Mouse (Mus musculus) megakaryocyte progenitor cell, adult 5-6 weeks (primary cell): ENCODE measurements around the gene Esrrg. TPM values are rescaled to one million over a fixed set of nuclear protein-coding genes. Genes with fewer than 3 reads are reported as not detected.

Experiments used
- ATAC-seq: replicated peaks from 2 replicates; pipeline ENCODE4 v1.8.0; 2016; ENCODE audit warnings: mild to moderate bottlenecking, moderate TSS enrichment, inconsistent platforms; ENCODE audit not compliant: poor library complexity
- total RNA-seq, 2 experiments: library from RNA; stranded (forward) in 1 of 2; stranded (reverse) in 1 of 2; fragments of 157-497, 149-512 nt in 1 of 2; fragments of 200-1000 nt in 1 of 2; gene quantifications; 2 replicates each; pipeline versions ENCODE4 v1.2.3 to v1.2.4; 2015 to 2017

Esrrg gene
- total RNA-seq, 2 experiments from 2014 or later = not detected

GRCm38 (mm10) chr1:187648551-187648950 is 40.0 kb downstream of the Esrrg start:
- no peak for ATAC-seq

GRCm38 (mm10) chr1:187649871-187650270 is 41.3 kb downstream of the Esrrg start:
- ATAC-seq = no peak

GRCm38 (mm10) chr1:187650786-187651687 is 42.4 kb downstream of the Esrrg start:
- ATAC-seq = no peak

GRCm38 (mm10) chr1:187651688-187652241 is 43.2 kb downstream of the Esrrg start:
- no peak for ATAC-seq

- no peak for ATAC-seq
Measured at GRCm38 (mm10) chr1:187652445-187652844, 43.9 kb downstream of the Esrrg start.

GRCm38 (mm10) chr1:187653390-187653789 is 44.8 kb downstream of the Esrrg start:
- ATAC-seq = peak; percentile 86

- ATAC-seq = no peak
Measured at GRCm38 (mm10) chr1:187660963-187661362, 52.4 kb downstream of the Esrrg start.

GRCm38 (mm10) chr1:187662083-187662609 is 53.6 kb downstream of the Esrrg start:
- no peak for ATAC-seq

- ATAC-seq = no peak
Measured at GRCm38 (mm10) chr1:187663376-187663775, 54.8 kb downstream of the Esrrg start.

- ATAC-seq = no peak
Measured at GRCm38 (mm10) chr1:187664261-187664660, 55.7 kb downstream of the Esrrg start.

GRCm38 (mm10) chr1:187665901-187666600 is 57.5 kb downstream of the Esrrg start:
- no peak for ATAC-seq

- ATAC-seq = no peak
Measured at GRCm38 (mm10) chr1:187669746-187670145, 61.2 kb downstream of the Esrrg start.

- no peak for ATAC-seq
Measured at GRCm38 (mm10) chr1:187672446-187672845, 63.9 kb downstream of the Esrrg start.

GRCm38 (mm10) chr1:187674771-187675186 is 66.2 kb downstream of the Esrrg start:
- ATAC-seq = no peak

GRCm38 (mm10) chr1:187676626-187677025 is 68.0 kb downstream of the Esrrg start:
- no peak for ATAC-seq

- ATAC-seq = no peak
Measured at GRCm38 (mm10) chr1:187679246-187679645, 70.7 kb downstream of the Esrrg start.

- ATAC-seq = no peak
Measured at GRCm38 (mm10) chr1:187684519-187684918, 75.9 kb downstream of the Esrrg start.

GRCm38 (mm10) chr1:187691846-187692525 is 83.4 kb downstream of the Esrrg start:
- ATAC-seq = no peak

- no peak for ATAC-seq
Measured at GRCm38 (mm10) chr1:187694865-187695264, 86.3 kb downstream of the Esrrg start.

GRCm38 (mm10) chr1:187698201-187698600 is 89.6 kb downstream of the Esrrg start:
- ATAC-seq = no peak

GRCm38 (mm10) chr1:187700963-187701362 is 92.4 kb downstream of the Esrrg start:
- no peak for ATAC-seq
